Mouse (Mus musculus): ENCODE results near the gene 4933434E20Rik.

Gene 4933434E20Rik

GRCm38 (mm10) chr3:90081365-90082240 is 30.2 kb downstream of the 4933434E20Rik start:
- DNase-seq (ENCODE audit: low spot score), result no peak

DNA sequence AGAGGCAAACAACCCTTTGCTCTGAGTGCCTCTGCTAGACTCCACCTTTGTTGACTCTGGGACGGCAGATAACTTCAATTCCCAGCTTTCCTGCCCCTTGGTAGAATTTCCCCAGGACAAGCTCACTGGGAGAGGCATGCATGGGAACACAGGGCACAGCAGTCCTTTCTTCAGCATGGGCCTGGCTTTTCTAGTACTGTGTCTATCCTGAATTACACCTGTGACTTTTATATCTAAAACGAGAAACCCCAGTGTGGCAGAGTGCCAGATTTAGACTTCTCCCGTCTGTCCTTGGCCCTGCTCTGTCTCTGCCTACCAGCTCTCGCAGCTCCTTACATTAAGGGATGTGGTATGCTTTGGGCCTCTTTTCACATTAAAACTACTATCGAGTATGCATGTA is 31.6 kb downstream of the 4933434E20Rik start:
- DNase-seq (ENCODE audit: low spot score), result no peak

- DNase-seq (ENCODE audit: low spot score), result no peak
Observed at GRCm38 (mm10) chr3:90083698-90084324, 32.4 kb downstream of the 4933434E20Rik start.

DNA sequence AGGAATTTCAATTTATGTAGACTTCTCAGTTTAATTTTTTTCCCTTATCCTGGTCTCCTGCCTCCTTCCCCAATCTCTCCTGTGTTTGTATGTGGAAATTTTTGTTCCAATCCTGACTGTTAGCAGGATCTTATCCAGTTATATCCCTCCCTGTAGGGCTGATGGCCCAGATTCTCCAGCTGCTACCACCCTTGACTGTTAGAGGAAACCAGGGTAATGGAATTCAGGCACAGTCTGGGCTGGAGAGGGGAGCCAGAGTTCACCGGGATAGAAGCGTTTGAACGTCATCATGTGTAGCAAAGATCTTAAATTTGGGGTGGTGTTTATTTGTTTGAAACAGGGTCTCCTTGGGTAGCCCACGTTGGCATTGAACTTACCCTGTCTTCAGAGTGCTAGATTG is 33.4 kb downstream of the 4933434E20Rik start:
- no peak for DNase-seq (ENCODE audit: low spot score)

DNA sequence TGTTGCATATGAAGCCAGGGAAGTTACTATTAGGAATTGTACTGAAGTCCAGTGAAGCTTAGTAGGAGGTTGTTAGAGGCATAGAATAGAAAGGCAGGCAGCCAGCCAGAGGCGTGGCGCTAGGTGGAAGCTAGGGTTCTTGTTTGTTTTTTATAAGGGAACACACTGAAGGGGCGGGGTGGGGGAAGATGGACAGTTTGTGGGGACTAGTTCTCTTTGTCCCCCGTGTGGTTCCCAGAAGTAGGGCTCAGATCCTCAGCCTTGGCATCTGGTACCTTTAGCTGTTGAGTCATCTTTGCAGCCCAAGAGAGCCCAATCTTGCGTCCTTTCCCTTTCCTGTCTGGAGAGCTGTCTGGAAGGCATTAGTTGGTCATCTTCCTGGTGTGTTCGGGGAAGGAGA is 33.8 kb downstream of the 4933434E20Rik start:
- DNase-seq (ENCODE audit: low spot score), result no peak

DNA sequence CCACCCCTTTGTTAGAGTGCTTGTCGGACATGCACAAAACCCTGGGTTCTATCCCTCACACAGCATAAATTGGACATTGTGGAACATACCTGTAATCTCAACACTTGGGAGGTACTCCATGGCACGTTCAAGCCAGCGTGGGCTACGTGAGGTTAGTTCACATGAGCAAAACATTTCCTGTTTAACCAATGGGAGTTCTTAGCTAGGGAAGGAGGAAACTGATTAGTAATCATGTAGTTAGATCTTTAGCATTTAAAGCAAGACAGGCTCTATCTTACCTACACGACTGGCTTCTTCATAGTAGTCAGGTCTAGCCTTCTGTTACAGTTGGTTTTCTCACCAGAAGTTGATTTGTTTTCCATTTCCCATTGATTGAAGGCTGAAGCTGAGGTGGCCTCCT is 34.6 kb downstream of the 4933434E20Rik start:
- no peak for DNase-seq (ENCODE audit: low spot score)

DNA sequence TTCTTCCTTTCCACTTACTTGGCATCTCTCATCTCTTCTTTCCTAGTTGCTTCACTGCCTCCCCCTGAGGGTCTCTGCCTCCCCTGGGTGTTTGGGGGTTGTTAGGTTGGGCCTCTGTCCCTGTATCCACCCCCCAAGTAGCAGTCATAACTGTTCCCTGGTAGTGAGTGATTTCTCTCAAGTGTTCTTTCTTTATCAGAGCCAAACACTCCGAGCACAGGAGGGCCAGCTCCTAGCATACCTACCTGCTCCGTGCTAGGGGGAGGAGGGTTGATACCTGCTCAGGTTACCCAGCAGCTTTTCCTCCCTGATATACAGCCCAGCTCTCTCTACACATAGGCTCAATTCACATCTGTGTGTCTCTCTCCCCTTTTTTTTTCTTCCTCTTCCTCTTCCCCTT is 37.2 kb downstream of the 4933434E20Rik start:
- DNase-seq (ENCODE audit: low spot score), result no peak

GRCm38 (mm10) chr3:90090892-90091291 is 39.5 kb downstream of the 4933434E20Rik start:
- DNase-seq (ENCODE audit: low spot score), result peak; percentile 49

DNA sequence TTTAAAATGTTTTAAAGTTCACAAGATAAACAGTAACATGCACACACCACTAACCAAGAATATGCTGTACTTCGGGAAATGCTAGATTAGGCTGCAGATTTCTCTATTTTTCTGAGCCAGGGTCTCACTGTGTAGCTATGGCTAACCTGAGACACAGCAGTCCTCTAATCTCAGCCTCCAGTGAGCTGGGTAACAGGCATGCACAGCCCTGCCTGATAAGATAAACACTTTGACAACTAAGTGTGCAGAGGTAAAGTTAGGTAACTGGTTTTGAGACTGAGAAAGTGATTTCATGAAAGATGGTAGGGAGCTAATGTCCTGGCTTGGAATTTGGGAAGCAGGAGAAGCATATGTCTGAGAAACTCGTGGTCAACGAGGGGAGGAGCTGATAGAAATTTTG is 43.0 kb downstream of the 4933434E20Rik start:
- no peak for DNase-seq (ENCODE audit: low spot score)

- no peak for DNase-seq (ENCODE audit: low spot score)
Observed at GRCm38 (mm10) chr3:90097928-90098327, 46.5 kb downstream of the 4933434E20Rik start.

- DNase-seq (ENCODE audit: low spot score), result no peak
Observed at GRCm38 (mm10) chr3:90101010-90101409, 49.6 kb downstream of the 4933434E20Rik start.

DNA sequence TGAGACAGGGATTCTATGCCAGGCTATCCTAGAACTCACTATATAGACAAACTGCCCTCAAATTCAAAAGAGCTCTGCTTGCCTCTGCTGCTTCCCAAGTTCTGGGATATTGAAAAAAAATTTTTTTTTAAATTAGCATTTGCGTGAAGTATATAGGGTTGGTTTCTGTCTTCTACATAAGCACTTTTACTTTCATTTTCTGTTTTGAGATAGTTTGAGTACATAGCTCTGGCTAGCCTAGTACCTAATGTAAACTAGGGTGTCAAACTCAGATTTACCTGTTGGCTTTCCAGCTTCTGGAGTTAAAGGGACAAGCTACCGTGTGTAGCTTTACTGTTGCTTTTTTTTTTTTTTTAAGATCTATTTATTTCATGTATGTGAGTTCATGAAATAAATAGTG is 50.2 kb downstream of the 4933434E20Rik start:
- DNase-seq (ENCODE audit: low spot score), result no peak

- DNase-seq (ENCODE audit: low spot score), result no peak
Observed at GRCm38 (mm10) chr3:90102239-90102638, 50.8 kb downstream of the 4933434E20Rik start.

DNA sequence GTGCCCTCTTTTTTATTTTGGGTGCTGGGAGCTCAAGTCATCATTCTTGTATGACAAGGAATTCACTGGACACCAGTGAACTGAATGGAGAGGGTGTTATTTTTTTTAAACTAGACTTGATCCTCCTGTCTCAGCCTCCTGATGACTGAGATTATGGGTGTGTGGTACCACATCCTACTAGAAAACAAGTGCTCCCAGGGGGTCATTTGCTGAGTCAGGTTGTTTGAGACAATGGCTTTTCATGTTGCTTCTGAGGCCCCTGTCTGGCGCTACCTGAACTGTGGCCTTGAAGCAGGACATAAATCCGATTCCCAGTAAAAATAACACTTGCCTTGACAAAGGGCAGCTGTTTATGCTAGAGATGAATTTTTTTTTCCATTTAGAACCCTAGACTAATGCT is 51.7 kb downstream of the 4933434E20Rik start:
- DNase-seq (ENCODE audit: low spot score), result no peak

DNA sequence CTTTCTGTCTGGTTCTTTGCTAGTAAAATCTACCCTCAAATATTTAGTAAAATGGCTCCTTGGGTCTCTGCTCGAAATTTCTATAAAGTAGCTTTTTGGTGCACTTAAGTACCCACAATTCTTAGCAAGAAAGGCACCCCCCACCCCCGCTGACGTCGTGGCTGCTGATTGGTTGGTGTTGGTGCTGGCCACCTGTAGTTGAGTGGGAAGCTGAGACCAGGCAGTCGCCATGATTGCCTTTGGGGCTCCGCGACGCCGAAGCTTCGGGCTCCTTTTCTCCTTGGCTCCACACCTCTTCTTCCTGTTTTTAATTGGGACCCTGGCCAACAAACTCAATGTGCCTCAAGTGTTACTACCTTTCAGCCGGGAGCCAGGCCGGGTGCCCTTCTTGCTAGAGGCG is 52.5 kb downstream of the 4933434E20Rik start, which contains the start of gene Nup210l:
TSS of gene Nup210l (plus strand) at position 195 of the 400 bp plus-strand sequence.
- peak; percentile 81 for DNase-seq (ENCODE audit: low spot score)

- DNase-seq (ENCODE audit: low spot score), result no peak
Observed at GRCm38 (mm10) chr3:90111706-90112105, 60.3 kb downstream of the 4933434E20Rik start.

- no peak for DNase-seq (ENCODE audit: low spot score)
Observed at GRCm38 (mm10) chr3:90114342-90114741, 62.9 kb downstream of the 4933434E20Rik start.

GRCm38 (mm10) chr3:90115526-90115925 is 64.1 kb downstream of the 4933434E20Rik start:
- DNase-seq (ENCODE audit: low spot score), result no peak
